Mouse (Mus musculus): ENCODE data around the gene Gp1bb. TPM values are rescaled to one million over a fixed set of nuclear protein-coding genes. Genes with fewer than 3 reads are reported as not detected.

Gp1bb gene
- polyA plus RNA-seq (2016; fragmentation: Nextera tagmentation; extraction: Ambion mirVana) = 10.1 and 11.1 TPM in 2 replicates

DNA sequence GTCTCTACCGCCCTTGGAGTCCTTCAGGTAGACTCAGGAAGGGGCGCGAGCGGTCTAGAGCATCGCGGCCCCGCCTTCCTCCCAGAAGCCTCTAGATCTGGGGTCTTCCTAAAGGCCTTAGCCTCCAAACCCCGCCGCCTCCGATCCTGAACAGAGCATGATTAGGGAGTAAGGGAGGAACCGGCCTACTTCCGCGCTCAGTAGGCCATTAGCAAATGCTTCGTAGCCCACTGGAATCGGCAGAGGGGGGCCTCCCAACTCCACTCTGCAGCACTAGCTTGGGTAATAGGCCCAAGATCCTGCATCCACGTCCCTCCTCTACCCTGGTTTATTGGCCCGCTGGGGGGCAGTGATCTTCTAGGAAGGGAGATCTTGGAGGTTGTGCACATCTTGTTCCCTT, at the start of gene Gp1bb:
TSS of gene Gp1bb (minus strand) at position 385 of the 400 bp plus-strand sequence.
- Histone ChIP-seq H3K27ac (no peak within 1 kb of the TSS), H3K27me3 (peaks cover 97% of the 10 kb centered on the region), H3K4me1 (peaks cover 31% of the 10 kb centered on the region), H3K9me3 (replicated peaks) (no peaks in the 10 kb centered on the region), H3K4me3 (peak within 1 kb of the TSS; percentile 42), H3K36me3 (peaks cover 36% of the 10 kb centered on the region), H3K9ac (0 out of 2 replicates have a peak within 1 kb of the TSS, but pooled peaks have one; percentile 47), H3K4me2 (replicated peaks) (peak within 1 kb of the TSS; percentile 80)
- no peak for ATAC-seq (ENCODE audit: low FRiP score)
- WGBS = 5% methylated on average over 17 of the region's 17 CpGs

DNA sequence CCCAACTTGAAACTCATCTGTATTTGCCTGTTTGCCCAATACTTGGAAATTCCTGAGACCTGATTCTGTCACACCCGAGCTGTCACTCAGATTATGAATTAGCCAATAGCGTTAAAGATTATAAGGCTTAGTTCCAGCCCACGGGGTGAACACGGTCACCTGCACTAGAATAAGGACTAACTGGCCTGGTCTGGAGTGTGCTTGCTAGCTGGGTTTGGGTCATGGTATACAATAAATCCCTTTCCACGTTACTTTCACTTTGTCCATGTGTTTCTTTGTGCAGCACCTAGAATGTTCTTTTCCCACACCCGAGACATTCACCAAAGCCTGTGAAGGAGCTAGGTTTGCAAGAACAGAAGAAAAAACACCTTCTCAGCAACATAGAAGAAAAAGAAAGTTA, 47.7 kb upstream of the Gp1bb start:
- 82% methylated on average over 6 of the region's 6 CpGs for WGBS

DNA sequence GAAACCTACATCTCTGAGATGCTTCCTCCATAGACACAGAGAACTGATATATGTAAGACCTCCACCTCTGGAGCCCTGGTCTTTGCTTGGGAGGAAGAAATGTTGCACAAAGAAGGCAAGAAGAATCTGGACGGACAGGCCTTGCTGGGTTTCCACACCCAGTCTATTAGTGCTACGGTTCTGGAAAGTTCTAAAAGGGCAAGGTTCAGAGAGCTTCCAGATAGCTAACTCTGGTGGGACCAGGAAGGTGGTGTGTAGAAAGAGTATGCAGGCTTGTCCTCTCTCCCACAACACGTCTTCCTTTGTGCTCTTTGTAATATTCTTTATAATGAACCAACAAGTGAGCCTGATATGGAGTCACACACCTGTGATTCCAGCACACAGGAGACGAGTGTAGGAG, 36.4 kb upstream of the Gp1bb start:
- Histone ChIP-seq H3K36me3 (no peaks in the 10 kb centered on the region), H3K9me3 (replicated peaks) (no peaks in the 10 kb centered on the region), H3K27me3 (no peaks in the 10 kb centered on the region), H3K4me1 (no peaks in the 10 kb centered on the region), H3K4me2 (replicated peaks) (no peak overlapping the region), H3K9ac (no peak overlapping the region), H3K27ac (no peak overlapping the region), H3K4me3 (no peak overlapping the region)
- ATAC-seq (ENCODE audit: low FRiP score) = no peak
- WGBS = 84% methylated on average over 4 of the region's 4 CpGs

More for the DNA sequence above, 47.7 kb upstream of the Gp1bb start:
- no peaks in the 10 kb centered on the region for H3K27me3 ChIP-seq
- H3K4me1 ChIP-seq = no peaks in the 10 kb centered on the region
- H3K9me3 ChIP-seq (replicated peaks) = no peaks in the 10 kb centered on the region
- H3K9ac ChIP-seq = no peak overlapping the region
- H3K4me2 ChIP-seq (replicated peaks) = no peak overlapping the region
- no peak overlapping the region for H3K4me3 ChIP-seq
- no peak overlapping the region for H3K27ac ChIP-seq
- H3K36me3 ChIP-seq = no peaks in the 10 kb centered on the region
- ATAC-seq (ENCODE audit: low FRiP score) = no peak

DNA sequence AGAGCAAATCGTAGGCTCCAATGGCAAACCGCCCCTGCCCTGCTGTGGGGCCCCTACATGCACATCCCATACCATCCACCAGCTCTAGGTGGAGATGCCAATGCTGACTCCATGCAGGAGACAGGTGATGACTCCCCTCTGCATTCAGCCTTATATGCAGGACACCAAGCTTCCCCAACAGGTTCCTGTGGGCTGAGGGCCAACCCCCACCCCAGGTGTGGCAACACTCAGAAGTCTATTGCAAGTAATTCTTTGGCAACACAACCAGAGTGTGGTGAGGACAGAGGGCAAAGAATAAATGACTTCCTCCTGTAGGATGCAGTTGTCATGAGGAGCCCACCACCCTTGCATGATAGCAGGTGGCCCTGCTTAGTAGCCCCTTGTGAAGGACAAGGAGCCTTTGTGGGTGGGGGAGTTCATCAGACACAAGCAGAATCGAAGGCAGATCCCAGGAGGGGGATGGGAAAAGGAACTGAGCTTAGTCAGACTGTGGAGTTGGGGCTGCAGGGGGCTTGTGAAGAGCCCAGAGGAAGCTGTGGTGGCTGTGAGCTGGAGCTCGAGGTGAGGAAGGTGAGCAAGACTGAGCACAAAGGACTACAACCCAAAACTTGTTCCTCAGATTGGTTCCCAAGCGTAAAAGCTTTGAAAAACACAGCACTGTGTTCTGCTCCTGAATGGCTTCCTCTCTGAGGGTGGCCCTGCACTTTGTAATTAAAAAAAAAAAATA, 33.3 kb upstream of the Gp1bb start:
- no peak overlapping the region for H3K9ac ChIP-seq
- H3K36me3 ChIP-seq = no peaks in the 10 kb centered on the region
- no peaks in the 10 kb centered on the region for H3K4me1 ChIP-seq
- H3K27me3 ChIP-seq = no peaks in the 10 kb centered on the region
- H3K4me3 ChIP-seq = no peak overlapping the region
- no peak overlapping the region for H3K27ac ChIP-seq
- WGBS = 69% methylated on average over 5 of the region's 5 CpGs
- ATAC-seq (ENCODE audit: low FRiP score) = no peak
- H3K4me2 ChIP-seq (replicated peaks) = no peak overlapping the region
- no peaks in the 10 kb centered on the region for H3K9me3 ChIP-seq (replicated peaks)

DNA sequence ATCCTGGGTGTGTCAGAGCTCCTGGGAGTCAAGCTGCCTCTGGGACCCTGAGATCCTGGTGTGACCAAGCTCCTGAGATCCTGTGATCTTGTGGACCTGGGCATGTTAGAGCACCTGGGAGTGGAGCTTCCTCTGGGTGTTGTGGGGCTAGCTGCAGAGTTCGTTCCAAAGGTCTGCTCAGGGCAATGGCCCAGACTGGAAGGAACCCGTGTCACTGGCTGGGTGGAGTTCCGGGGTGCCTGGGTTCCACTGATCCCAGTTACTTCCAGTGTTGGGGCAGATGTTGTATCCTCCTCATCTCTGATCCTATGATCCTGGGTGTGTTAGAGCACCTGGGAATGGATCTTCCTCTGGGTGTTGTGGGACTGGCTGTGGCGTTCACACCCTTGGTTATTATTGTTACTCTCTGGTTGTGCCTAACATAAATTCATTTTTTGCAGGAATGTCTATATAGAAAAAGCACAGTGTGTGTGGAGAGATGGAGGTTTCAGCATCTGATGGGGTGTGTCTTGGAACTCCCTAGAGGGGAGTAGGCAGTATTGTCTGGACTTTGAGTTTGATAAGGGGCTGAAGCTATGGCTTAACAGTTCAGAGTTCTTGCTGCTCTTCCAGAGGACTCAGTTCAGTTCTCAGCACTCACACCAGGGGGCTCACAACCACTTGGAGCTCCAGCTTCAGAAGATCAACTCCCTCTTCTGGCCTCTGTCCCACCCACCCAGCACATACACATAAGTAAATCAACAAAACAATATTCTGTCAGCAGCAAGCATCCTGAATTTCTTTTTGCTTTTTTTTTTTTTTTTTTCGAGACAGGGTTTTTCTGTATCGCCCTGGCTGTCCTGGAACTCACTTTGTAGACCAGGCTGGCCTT, 31.3 kb upstream of the Gp1bb start:
- Histone ChIP-seq H3K4me2 (replicated peaks) (no peak overlapping the region), H3K4me3 (no peak overlapping the region), H3K4me1 (no peaks in the 10 kb centered on the region), H3K9ac (no peak overlapping the region), H3K27me3 (no peaks in the 10 kb centered on the region), H3K36me3 (no peaks in the 10 kb centered on the region), H3K27ac (no peak overlapping the region), H3K9me3 (replicated peaks) (no peaks in the 10 kb centered on the region)
- no peak for ATAC-seq (ENCODE audit: low FRiP score)
- 88% methylated on average over 6 of the region's 6 CpGs for WGBS

DNA sequence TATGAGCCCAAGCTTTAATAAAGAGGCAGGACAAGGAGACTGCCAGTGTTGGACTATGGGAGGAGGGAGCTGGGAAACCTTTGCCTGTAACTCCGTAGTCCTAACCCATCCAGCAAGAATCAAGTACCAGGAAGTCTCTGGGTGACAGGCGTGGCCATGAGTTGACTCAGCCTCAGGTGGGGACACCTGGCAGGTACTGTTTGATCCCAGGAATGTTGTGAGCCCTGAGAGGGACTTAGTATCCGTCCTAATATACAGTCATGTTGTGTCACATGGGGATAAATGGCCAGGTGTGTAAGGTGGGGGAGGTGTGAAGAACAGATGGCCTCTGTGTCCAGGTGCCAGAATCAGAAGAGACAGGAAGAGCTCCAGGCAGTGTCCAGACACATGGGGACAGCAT, 26.9 kb upstream of the Gp1bb start:
- no peaks in the 10 kb centered on the region for H3K9me3 ChIP-seq (replicated peaks)
- no peak for ATAC-seq (ENCODE audit: low FRiP score)
- no peak overlapping the region for H3K4me3 ChIP-seq
- no peaks in the 10 kb centered on the region for H3K27me3 ChIP-seq
- WGBS = 63% methylated on average over 3 of the region's 3 CpGs
- no peak overlapping the region for H3K27ac ChIP-seq
- no peaks in the 10 kb centered on the region for H3K4me1 ChIP-seq
- H3K9ac ChIP-seq = no peak overlapping the region
- H3K4me2 ChIP-seq (replicated peaks) = no peak overlapping the region
- no peaks in the 10 kb centered on the region for H3K36me3 ChIP-seq

DNA sequence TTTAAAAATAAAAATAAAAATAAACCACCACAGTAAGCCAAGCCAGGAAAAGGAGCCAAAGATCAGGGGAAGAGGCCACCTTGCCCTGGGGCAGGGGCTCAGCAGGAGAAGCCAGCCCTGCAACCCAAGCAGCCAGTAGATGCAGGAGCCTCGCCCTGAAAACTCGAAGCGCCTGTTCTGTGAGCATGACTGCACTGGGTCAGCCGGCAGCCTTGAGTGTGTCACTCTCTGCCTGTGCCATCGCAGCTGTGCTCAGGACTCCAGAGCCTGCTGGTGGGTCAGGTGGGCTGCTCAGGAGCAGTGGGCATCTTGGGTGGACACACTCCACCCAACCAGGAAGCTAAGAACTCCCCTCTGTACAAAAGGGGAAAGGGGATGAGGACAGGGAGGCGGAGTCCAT, 23.1 kb upstream of the Gp1bb start:
- WGBS = 70% methylated on average over 6 of the region's 6 CpGs
- H3K9ac ChIP-seq = no peak overlapping the region
- H3K4me3 ChIP-seq = no peak overlapping the region
- H3K27me3 ChIP-seq = no peaks in the 10 kb centered on the region
- no peaks in the 10 kb centered on the region for H3K36me3 ChIP-seq
- ATAC-seq (ENCODE audit: low FRiP score) = no peak
- no peaks in the 10 kb centered on the region for H3K9me3 ChIP-seq (replicated peaks)
- H3K4me1 ChIP-seq = no peaks in the 10 kb centered on the region
- no peak overlapping the region for H3K27ac ChIP-seq
- no peak overlapping the region for H3K4me2 ChIP-seq (replicated peaks)

DNA sequence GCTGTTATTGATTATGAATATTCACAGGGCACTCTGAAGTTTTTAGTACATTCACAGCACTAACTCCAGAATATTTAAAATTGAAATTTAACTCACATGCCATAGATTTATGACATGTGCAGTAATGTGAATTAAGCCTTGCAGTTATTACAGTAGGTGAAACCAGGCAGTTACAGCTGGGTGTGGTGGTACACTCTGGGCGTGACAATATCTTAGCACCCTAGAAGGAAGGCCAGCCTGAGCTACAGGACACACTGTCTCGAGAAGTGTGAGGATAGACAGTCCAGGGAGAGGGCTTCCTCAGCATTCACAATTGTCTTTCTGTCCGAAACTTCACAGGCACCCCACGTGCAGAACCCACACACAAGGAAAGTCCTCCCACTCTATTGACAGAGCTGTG, 22.3 kb upstream of the Gp1bb start:
- H3K4me3 ChIP-seq = no peak overlapping the region
- H3K36me3 ChIP-seq = no peaks in the 10 kb centered on the region
- no peak overlapping the region for H3K27ac ChIP-seq
- H3K9ac ChIP-seq = no peak overlapping the region
- 83% methylated on average over 4 of the region's 4 CpGs for WGBS
- H3K4me2 ChIP-seq (replicated peaks) = no peak overlapping the region
- no peak for ATAC-seq (ENCODE audit: low FRiP score)
- no peaks in the 10 kb centered on the region for H3K4me1 ChIP-seq
- H3K27me3 ChIP-seq = no peaks in the 10 kb centered on the region
- H3K9me3 ChIP-seq (replicated peaks) = no peaks in the 10 kb centered on the region

DNA sequence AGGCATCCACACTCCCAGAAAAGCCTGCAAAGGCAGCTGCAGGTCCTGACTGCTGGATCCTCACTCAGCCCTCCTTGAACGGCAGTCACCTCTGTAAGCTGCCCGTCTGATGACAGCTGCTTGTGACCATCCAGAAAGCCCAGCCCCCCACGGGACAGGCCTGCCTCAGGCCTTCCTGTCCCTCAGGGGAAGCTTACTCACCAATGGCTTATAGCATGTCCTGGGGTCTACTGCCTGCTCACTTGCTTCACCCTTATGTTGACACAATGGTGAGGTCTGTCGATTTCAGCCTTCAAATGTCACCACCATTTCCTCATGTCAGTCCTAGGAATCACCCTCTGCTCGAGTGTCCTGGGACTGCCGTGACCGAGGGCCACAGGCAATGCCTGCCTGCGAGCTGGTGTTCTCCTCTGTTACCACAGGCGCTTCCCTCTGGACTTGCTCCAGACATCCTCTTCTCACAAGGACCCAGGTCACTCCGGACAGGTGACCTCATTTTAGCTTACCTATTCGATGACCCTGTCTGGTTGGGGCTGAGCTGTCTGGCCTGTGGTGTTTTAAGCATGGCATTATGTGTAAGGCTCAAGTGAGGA, 21.3 kb upstream of the Gp1bb start:
- Histone ChIP-seq H3K4me3 (no peak overlapping the region), H3K9ac (no peak overlapping the region), H3K36me3 (no peaks in the 10 kb centered on the region), H3K4me2 (replicated peaks) (no peak overlapping the region), H3K27ac (no peak overlapping the region), H3K27me3 (no peaks in the 10 kb centered on the region), H3K4me1 (no peaks in the 10 kb centered on the region), H3K9me3 (replicated peaks) (no peaks in the 10 kb centered on the region)
- no peak for ATAC-seq (ENCODE audit: low FRiP score)
- 80% methylated on average over 11 of the region's 11 CpGs for WGBS

DNA sequence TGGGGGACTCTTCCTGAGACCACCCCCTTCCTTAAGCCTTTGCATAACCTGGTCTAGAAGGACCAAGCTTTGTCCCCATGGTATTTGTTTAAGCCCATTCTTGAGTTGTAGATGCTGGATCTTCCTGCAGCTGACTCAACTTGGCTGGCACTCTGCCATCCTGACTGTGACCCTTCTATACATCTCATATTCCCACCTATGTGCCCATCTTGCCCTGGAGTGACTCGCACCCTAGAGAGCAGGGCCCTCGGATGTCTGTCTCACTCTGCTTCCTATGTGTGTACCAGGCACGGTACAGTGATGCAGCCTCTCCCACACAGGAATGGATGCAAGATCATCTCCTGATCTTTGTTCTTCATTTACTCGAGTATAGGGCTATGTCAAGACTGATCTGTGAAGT, 20.7 kb upstream of the Gp1bb start:
- no peak overlapping the region for H3K4me3 ChIP-seq
- H3K27ac ChIP-seq = no peak overlapping the region
- whole genome bisulfite sequencing = 84% methylated on average over 4 of the region's 4 CpGs
- no peaks in the 10 kb centered on the region for H3K27me3 ChIP-seq
- no peaks in the 10 kb centered on the region for H3K9me3 ChIP-seq (replicated peaks)
- no peak overlapping the region for H3K4me2 ChIP-seq (replicated peaks)
- H3K9ac ChIP-seq = no peak overlapping the region
- ATAC-seq (ENCODE audit: low FRiP score) = no peak
- no peaks in the 10 kb centered on the region for H3K4me1 ChIP-seq
- H3K36me3 ChIP-seq = no peaks in the 10 kb centered on the region

DNA sequence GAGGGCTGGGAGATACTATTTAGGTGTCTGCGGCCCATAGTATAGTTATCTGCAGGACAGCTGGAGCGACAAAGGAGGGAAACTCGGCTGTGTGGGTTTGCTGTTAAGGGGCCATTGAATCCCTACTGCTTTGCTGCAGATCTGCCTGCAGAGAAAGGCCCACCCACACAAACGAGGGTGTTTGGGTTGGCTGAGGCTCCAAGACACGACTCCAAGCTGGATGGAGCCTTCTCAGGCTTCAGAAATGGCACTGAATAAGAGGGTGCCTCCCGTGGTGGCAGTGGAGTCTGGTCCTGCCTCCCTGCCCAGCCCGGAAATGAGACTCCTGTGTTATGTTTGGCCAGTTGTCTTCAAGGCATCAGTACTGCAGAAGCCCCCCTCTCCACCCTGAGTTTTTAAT, 20.1 kb upstream of the Gp1bb start:
- Histone ChIP-seq H3K27me3 (no peaks in the 10 kb centered on the region), H3K4me2 (replicated peaks) (no peak overlapping the region), H3K4me1 (no peaks in the 10 kb centered on the region), H3K9me3 (replicated peaks) (no peaks in the 10 kb centered on the region), H3K4me3 (no peak overlapping the region), H3K9ac (no peak overlapping the region), H3K36me3 (no peaks in the 10 kb centered on the region), H3K27ac (no peak overlapping the region)
- WGBS = 49% methylated on average over 7 of the region's 7 CpGs
- no peak for ATAC-seq (ENCODE audit: low FRiP score)

DNA sequence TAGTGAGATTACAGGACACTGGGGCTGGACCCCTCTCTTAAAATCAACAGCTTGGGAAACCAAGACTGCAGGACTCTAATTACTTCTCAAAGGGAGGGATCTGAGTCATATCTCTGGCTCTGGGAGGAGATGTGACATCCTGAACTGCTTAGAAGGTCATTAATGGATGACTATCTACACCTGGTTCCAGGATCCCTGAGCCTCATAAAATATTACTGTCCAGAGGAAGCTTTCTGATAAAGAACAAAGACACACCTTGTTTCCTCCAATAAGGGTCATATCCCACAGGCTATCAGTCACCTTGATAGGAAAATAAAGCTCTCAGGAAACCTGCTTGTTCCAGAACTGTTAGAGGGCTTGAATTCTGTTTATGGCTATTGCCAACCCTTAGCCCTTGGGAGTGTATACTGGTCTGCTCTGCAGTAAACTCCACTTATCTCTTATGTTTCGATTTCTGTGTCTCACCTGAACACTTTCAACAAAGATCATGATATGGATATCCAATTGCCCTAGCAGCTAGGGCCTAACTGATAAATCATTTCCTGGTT, 17.3 kb upstream of the Gp1bb start:
- H3K27ac ChIP-seq = no peak overlapping the region
- H3K4me1 ChIP-seq = no peaks in the 10 kb centered on the region
- H3K4me2 ChIP-seq (replicated peaks) = no peak overlapping the region
- no peaks in the 10 kb centered on the region for H3K9me3 ChIP-seq (replicated peaks)
- no peak overlapping the region for H3K9ac ChIP-seq
- no peak for ATAC-seq (ENCODE audit: low FRiP score)
- WGBS = 89% methylated on average over 1 of the region's 1 CpGs
- H3K27me3 ChIP-seq = no peaks in the 10 kb centered on the region
- no peaks in the 10 kb centered on the region for H3K36me3 ChIP-seq
- H3K4me3 ChIP-seq = no peak overlapping the region
